Mouse (Mus musculus) gastrocnemius, postnatal 14 days (tissue): Measurements from ENCODE around the gene Exoc7. TPM values are rescaled to one million over a fixed set of nuclear protein-coding genes. Genes with fewer than 3 reads are reported as not detected.

Experiments
- DNase-seq: peaks from one replicate; pipeline ENCODE4 v3.0.0; 2021; ENCODE audit warnings: mixed read lengths
- intact Hi-C: fragments of 180-260 bp; cut with DNase I; formaldehyde crosslinking; loops from one replicate; pipeline ENCODE4 v1.15.1; 2025; ENCODE audit warnings: low total_unique reads
- total RNA-seq, 2 experiments: library from RNA; stranded (reverse); gene quantifications; 2 replicates each; pipeline ENCODE4 v1.2.3; 2021

The Exoc7 gene
- total RNA-seq, 2 experiments from 2014 or later, result 61.9 to 62.3 TPM

- no peak for DNase-seq
- intact Hi-C loops, result loop anchor here (5.0 kb wide), 1 partner anchor 45 kb away; no protein-coding TSS in a partner anchor
Measured at GRCm38 (mm10) chr11:116326963-116327603, 20.1 kb upstream of the Exoc7 start.

- peak; percentile 91 for DNase-seq
- intact Hi-C loops, result loop anchor here (2.0 kb wide), 1 partner anchor 128 kb away; no protein-coding TSS in a partner anchor
Measured at GRCm38 (mm10) chr11:116318719-116319659, 12.0 kb upstream of the Exoc7 start.

GRCm38 (mm10) chr11:116312359-116312758 is 5.3 kb upstream of the Exoc7 start:
- intact Hi-C loops, result no loop called here
- no peak for DNase-seq

GRCm38 (mm10) chr11:116311169-116311568 is 4.1 kb upstream of the Exoc7 start:
- intact Hi-C loops, result no loop called here
- DNase-seq, result no peak

GRCm38 (mm10) chr11:116309601-116310000 is 2.6 kb upstream of the Exoc7 start:
- DNase-seq, result no peak
- intact Hi-C loops, result no loop called here

- no peak for DNase-seq
- intact Hi-C loops, result no loop called here
Measured at GRCm38 (mm10) chr11:116307762-116308531, 914 bp upstream of the Exoc7 start.

GRCm38 (mm10) chr11:116306126-116306982 is 679 bp downstream of the Exoc7 start:
- peak; percentile 95 for DNase-seq
- intact Hi-C loops, result no loop called here

DNA sequence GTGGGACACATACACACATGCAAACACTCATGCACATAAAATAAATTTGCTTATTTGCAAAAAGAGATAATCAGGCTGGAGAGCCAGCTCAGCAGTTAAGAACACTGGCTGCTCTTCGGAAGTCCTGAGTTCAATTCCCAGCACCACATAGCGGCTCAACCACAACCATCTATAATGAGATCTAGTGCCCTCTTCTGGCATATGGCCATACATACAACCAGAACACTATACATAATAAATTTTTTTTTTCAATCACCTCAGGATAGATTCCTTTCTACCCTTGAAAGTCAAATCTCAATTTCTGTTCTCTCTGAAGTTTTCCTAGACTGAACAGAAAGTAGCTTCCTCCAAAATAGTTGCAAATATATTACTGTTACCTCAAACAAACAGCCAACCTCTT is 1.6 kb downstream of the Exoc7 start:
- DNase-seq, result no peak
- intact Hi-C loops, result no loop called here

- no peak for DNase-seq
- intact Hi-C loops, result no loop called here
Measured at GRCm38 (mm10) chr11:116298621-116299020, 8.4 kb downstream of the Exoc7 start.

- intact Hi-C loops, result no loop called here
- DNase-seq, result no peak
Measured at GRCm38 (mm10) chr11:116298221-116298620, 8.8 kb downstream of the Exoc7 start.

- intact Hi-C loops, result no loop called here
- no peak for DNase-seq
Measured at GRCm38 (mm10) chr11:116297017-116297416, 10.0 kb downstream of the Exoc7 start.

DNA sequence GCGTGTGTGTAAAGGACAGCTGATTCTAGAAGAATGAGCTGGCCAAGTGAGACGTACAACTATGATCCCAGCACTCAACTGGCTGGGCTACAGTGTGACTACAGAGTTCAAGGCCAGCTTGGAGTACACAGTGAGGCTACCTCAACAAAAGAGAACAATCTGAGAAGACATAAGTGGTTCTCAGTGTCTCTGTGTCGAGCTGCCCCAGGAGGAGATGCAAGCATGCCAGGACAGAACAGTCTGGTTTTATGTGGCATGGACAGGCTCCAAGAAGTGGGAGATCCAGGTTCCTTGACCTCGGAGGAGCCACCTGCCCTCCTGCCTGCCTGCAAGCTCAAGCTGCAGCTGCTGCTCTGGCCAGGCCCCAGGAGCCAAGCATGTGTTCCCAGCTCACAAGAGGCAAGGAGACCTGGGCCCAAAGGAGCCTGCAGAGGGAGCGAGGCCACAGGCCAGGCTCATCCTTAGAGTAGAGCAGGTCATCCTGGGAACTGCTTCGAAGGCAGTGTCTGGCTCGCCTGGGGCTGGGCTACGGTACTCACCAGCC is 10.8 kb downstream of the Exoc7 start:
- peak; percentile 48 for DNase-seq
- intact Hi-C loops, result no loop called here

- intact Hi-C loops, result loop anchor here (2.0 kb wide), 1 partner anchor 68 kb away; no protein-coding TSS in a partner anchor
- DNase-seq, result peak; percentile 55
Measured at GRCm38 (mm10) chr11:116294319-116294718, 12.7 kb downstream of the Exoc7 start.

DNA sequence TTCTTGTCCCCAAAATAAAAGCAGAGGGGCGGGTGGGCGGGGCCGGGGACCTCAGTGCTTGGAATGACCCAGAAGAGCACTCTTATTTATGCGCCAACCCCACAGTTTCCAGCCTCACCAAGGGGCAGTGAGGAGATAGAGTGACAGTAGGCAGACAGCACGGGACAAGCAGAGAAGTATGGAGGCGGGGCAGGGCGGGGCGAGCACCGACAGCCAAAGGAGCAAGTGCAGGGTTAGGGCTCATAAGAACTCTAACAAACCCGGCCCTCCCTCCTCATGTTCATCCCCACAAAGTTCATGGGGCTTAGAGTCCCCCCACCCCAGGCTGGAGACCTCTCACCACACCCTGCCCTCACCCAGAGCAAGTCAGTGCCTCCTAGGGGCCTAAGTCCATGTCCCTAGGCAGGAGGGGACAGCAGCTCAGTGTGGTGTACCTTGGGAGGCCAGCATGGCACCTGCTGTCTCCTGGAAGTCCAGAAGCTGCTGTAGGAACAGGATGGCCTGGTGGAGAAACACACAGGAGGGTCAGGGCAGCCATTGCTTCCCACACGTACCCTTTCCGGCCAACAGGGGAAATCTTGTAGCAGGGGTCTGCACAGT is 13.4 kb downstream of the Exoc7 start:
- no peak for DNase-seq
- intact Hi-C loops, result loop anchor here (2.0 kb wide), 1 partner anchor 67 kb away; no protein-coding TSS in a partner anchor

DNA sequence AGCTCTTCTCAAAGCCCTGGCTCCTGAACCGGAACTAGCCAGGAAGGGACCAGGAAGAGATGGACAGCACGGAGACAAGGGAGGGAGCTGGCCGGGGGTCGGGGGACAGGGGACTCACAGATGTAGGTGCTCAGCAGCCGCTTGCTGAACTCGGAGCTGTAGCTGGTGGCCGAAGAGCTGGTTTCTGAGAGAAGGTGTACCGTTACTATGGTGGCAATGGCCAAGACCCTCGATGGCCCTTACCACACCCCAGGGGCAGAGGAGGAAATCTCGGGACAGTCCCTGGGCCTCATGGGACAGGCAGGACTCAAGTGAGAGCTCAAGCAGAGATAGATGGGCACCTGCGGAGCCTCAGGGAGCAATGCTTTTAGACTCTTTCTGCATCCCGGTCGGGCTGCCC is 14.6 kb downstream of the Exoc7 start:
- intact Hi-C loops, result no loop called here
- no peak for DNase-seq

GRCm38 (mm10) chr11:116290556-116290955 is 16.5 kb downstream of the Exoc7 start:
- no peak for DNase-seq
- intact Hi-C loops, result no loop called here

DNA sequence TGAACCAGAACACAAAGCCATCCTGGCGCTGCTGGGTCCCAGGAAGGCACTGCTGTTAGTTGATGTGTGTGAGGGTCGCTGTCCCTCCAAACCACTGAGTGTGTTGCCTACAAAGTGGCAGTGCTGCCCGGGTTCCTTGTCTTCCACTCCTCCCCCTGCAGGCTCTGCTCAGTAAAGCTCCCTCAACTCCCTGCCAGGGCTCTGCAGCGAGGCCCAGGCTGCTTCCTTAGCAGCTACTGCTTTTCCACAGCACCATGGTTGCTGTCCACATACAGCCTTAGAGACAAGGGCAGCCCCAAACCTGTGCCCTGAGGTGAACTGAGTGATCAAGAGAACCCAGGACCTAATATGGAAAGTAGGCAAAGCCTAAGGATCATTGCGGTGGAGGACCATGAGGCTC is 19.7 kb downstream of the Exoc7 start:
- DNase-seq, result peak; percentile 46
- intact Hi-C loops, result loop anchor here (2.0 kb wide), 1 partner anchor 53 kb away; no protein-coding TSS in a partner anchor

DNA sequence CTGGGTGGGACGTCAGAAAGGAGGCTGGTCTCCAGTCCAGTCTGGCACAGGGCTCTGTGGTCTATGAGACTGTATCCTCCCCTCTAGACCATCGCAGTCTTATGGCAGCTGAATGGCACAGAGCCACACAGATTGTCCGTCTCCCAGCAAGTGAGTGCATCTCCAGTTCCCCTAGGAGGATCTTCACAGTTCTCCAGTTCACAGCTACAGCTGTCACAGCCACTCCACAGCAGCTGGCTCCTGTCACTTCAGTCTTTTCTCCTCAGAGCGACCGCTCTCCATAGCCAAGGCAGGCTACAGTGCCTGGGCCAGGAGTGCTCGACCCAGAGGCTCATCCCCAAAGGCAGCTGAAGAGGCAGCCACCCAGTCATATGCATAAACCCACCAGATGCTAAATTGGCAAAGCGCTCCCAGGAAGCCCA is 21.3 kb downstream of the Exoc7 start:
- DNase-seq, result peak; percentile 63
- intact Hi-C loops, result loop anchor here (2.0 kb wide), 1 partner anchor 51 kb away; no protein-coding TSS in a partner anchor
